25 mouse cellular contexts compared by ENCODE assay signal in genomic region chr6:32968971-32969370, GRCm38 (mm10).
DNase-seq lines count a peak whose midpoint lies in the region; ATAC-seq and TF ChIP-seq lines count a peak whose summit lies in the region.
"Had no signal": no experiment of that assay in that cellular context is flagged by ENCODE, and none has a peak within 500 bp of the region (broad histone marks: within the 10 kb centered on the region; RNA-seq: fewer than 3 reads in every experiment).

No protein-coding gene starts in this region.

- WGBS in heart, postnatal 0 days = 41% methylated on average over 2 of the region's 2 CpGs

- no peak overlapping the region for H3K4me3 ChIP-seq in heart, postnatal 0 days (ENCODE audit: low read depth, low read length)
- no peak overlapping the region for H3K4me3 ChIP-seq in ES-E14 (ENCODE audit: insufficient read depth in 1 of 2, low read depth in 1 of 2, low read length in 2 of 2, poor library complexity in 1 of 2, severe bottlenecking in 1 of 2)
- H3K4me3 ChIP-seq: embryonic facial prominence, embryonic 13.5 days; forebrain, embryonic 10.5 days; forebrain, embryonic 13.5 days; heart, adult 2 months; heart, embryonic 12.5 days; hindbrain, embryonic 12.5 days; hindbrain, embryonic 15.5 days had no signal

- no peaks in the 10 kb centered on the region for H3K27me3 ChIP-seq in heart, postnatal 0 days (ENCODE audit: control insufficient read depth, insufficient read depth, low read length)
- H3K27me3 ChIP-seq: embryonic facial prominence, embryonic 13.5 days; forebrain, embryonic 13.5 days; heart, embryonic 12.5 days; hindbrain, embryonic 12.5 days; hindbrain, embryonic 15.5 days; Patski had no signal

- peaks cover 15% of the 10 kb centered on the region; the same call in 1 of the 2 replicates for H3K36me3 ChIP-seq in heart, postnatal 0 days (replicated peaks; ENCODE audit: control insufficient read depth, insufficient read depth, low read length)
- H3K36me3 ChIP-seq in ES-E14 (ENCODE audit: control insufficient read depth, insufficient read depth, low read length, poor library complexity, severe bottlenecking) = no peaks in the 10 kb centered on the region
- H3K36me3 ChIP-seq: hindbrain, embryonic 12.5 days; hindbrain, embryonic 15.5 days had no signal

- H3K27ac ChIP-seq in heart, postnatal 0 days (ENCODE audit: low read depth) = no peak overlapping the region
- no peak overlapping the region for H3K27ac ChIP-seq in ES-E14 (ENCODE audit: insufficient read depth, low read depth, low read length, poor library complexity, severe bottlenecking)
- H3K27ac ChIP-seq: embryonic facial prominence, embryonic 13.5 days; forebrain, embryonic 10.5 days; forebrain, embryonic 13.5 days; heart, adult 2 months; hindbrain, embryonic 12.5 days; hindbrain, embryonic 15.5 days had no signal

- 0 out of 2 replicates have a peak, but pooled peaks have one; percentile 24 for ATAC-seq in heart, postnatal 0 days (ENCODE audit: insufficient read depth, low read depth)
- ATAC-seq: activated CD4-positive, CD25-positive, alpha-beta regulatory T cell, adult 4 months; forebrain, embryonic 13.5 days; forebrain, embryonic 16.5 days; intestine, postnatal 0 days; Patski had no signal

- no peaks in the 10 kb centered on the region for H3K9me3 ChIP-seq in heart, postnatal 0 days (replicated peaks; ENCODE audit: control insufficient read depth, low read length)
- no peaks in the 10 kb centered on the region for H3K9me3 ChIP-seq in ES-E14 (ENCODE audit: control insufficient read depth, insufficient read depth, low read depth, low read length)
- H3K9me3 ChIP-seq: embryonic facial prominence, embryonic 13.5 days; forebrain, embryonic 10.5 days; forebrain, embryonic 13.5 days; heart, embryonic 12.5 days; hindbrain, embryonic 12.5 days; hindbrain, embryonic 15.5 days had no signal

- peaks cover 11% of the 10 kb centered on the region; the same call in 1 of the 2 replicates for H3K4me1 ChIP-seq in heart, postnatal 0 days (ENCODE audit: control insufficient read depth, insufficient read depth)
- H3K4me1 ChIP-seq in ES-E14 (ENCODE audit: control insufficient read depth in 2 of 2, insufficient read depth in 2 of 2, low read length in 2 of 2, poor library complexity in 1 of 2) = no peaks in the 10 kb centered on the region
- H3K4me1 ChIP-seq: embryonic facial prominence, embryonic 13.5 days; forebrain, embryonic 13.5 days; hindbrain, embryonic 15.5 days had no signal

- no peak for TF ChIP-seq EP300 in heart, postnatal 0 days (IDR thresholded peaks at IDR 0.05; ENCODE audit: low read depth)

- no peak overlapping the region for H3K4me2 ChIP-seq in heart, postnatal 0 days (ENCODE audit: low read depth, low read length)
- H3K4me2 ChIP-seq: embryonic facial prominence, embryonic 13.5 days; forebrain, embryonic 13.5 days; heart, embryonic 12.5 days; hindbrain, embryonic 12.5 days; hindbrain, embryonic 15.5 days had no signal

- H3K9ac ChIP-seq in heart, postnatal 0 days (replicated peaks; ENCODE audit: low read depth, low read length) = no peak overlapping the region
- H3K9ac ChIP-seq in ES-E14 (ENCODE audit: insufficient read depth, low read depth, low read length, poor library complexity, severe bottlenecking) = no peak overlapping the region
- H3K9ac ChIP-seq: embryonic facial prominence, embryonic 13.5 days; forebrain, embryonic 13.5 days; heart, embryonic 12.5 days; hindbrain, embryonic 12.5 days; hindbrain, embryonic 15.5 days had no signal

- no peak for TF ChIP-seq CTCF in heart, postnatal 0 days (IDR thresholded peaks at IDR 0.05; ENCODE audit: low read depth)

- no peak for DNase-seq in heart, postnatal 0 days (ENCODE audit: low spot score)
- no peak for DNase-seq in heart, adult 9 months (ENCODE audit: low spot score in 2 of 2)
- peak; percentile 31 for DNase-seq in ES-E14 (ENCODE audit: low read depth, low spot score)
- peak; percentile 85 for DNase-seq in ZHBTc4 (ENCODE audit: low read depth, low spot score)
- no peak for DNase-seq in layer of hippocampus, adult 9-11 months
- no peak for DNase-seq in Muller cell, postnatal 12 days (ENCODE audit: inconsistent ontology term)
- DNase-seq: adrenal gland, postnatal 10 days; adrenal gland, postnatal 36 days; cerebellum, adult 18-20 months; cerebellum, adult 9-11 months; cerebellum, postnatal 25 days; gastrocnemius, postnatal 10 days; gastrocnemius, postnatal 36 days; heart, adult 2 months; kidney, adult 2 months had no signal

- in situ Hi-C loops in ES-E14 (cut with MboI; ENCODE audit: low sequenced_read_pairs in 2 of 2, unreplicated experiment in 2 of 2) = no loop called here

TF ChIP-seq in ES-E14, 5 proteins besides CTCF, POLR2A, EP300 and RAD21:
- TF ChIP-seq MAFK (IDR thresholded peaks at IDR 0.05; ENCODE audit: insufficient read depth, low read depth, low read length) (no peak), ZNF384 (IDR thresholded peaks at IDR 0.05; ENCODE audit: low read depth, low read length) (no peak), CHD2 (IDR thresholded peaks at IDR 0.05; ENCODE audit: low read depth, low read length) (no peak), ZC3H11A (IDR thresholded peaks at IDR 0.05; ENCODE audit: borderline replicate concordance, low read depth, low read length) (no peak), HCFC1 (IDR thresholded peaks at IDR 0.05; ENCODE audit: borderline replicate concordance, insufficient read depth, low read length) (no peak)

Comparison
In these comparisons a context has a peak if more than half of its experiments do, and no peak if none do; other contexts are left out.
1. DNase-seq: peak in ES-E14 (single experiment) and ZHBTc4 (single experiment); none in heart, postnatal 0 days (single experiment), heart, adult 9 months (0 of 2), layer of hippocampus, adult 9-11 months (single experiment) and Muller cell, postnatal 12 days (single experiment).